Mouse (Mus musculus) E14TG2a.4 (cell line): ENCODE results near the gene Nenf.

Experiments
- CTCF ChIP-seq: conservative IDR thresholded peaks from 2 replicates; pipeline ENCODE4 v1.5.1; 2014; ENCODE audit warnings: low read length
- NANOG ChIP-seq: IDR thresholded peaks from 2 replicates; pipeline ENCODE4 v1.6.1; 2014; ENCODE audit warnings: borderline replicate concordance, low read length, mixed read lengths
- POU5F1 ChIP-seq: IDR thresholded peaks from 2 replicates; pipeline ENCODE4 v1.6.1; 2014; ENCODE audit warnings: low read length, borderline replicate concordance

- TF ChIP-seq CTCF = peak; percentile 56
- no peak for TF ChIP-seq POU5F1
- TF ChIP-seq NANOG = no peak
Observed at GRCm38 (mm10) chr1:191305610-191306009, 12.4 kb downstream of the Nenf start.
